In the genomic region with DNA sequence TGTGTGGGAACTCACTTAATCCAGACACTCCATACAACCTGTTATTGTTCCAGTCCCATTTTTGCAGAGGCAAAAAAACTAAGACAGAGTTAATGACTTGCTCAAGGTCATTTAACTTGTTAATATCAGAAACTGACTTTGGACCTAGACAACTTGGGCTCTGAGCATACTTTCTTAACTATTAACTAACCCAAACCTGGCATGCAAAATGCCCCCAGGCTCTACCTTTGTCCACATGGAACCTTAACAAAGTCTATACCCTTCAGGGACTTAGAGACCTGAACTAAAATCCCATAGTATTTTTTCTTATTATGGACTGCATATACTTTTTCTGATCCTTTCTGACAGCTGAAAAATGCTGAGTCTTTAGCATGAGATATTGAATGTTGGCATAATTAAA, we compare ENCODE assay signal across 24 mouse cellular contexts.
"Had no signal": no experiment of that assay in that cellular context is flagged by ENCODE, and none has a peak within 500 bp of the region (broad histone marks: within the 10 kb centered on the region; RNA-seq: fewer than 3 reads in every experiment).

No protein-coding gene starts in this region.

- H3K4me2 ChIP-seq: heart, embryonic 12.5 days; hindbrain, embryonic 12.5 days; hindbrain, embryonic 14.5 days; intestine, embryonic 15.5 days; limb, embryonic 12.5 days; liver, embryonic 13.5 days; liver, embryonic 15.5 days had no signal

- DNase-seq: gastrocnemius, adult 2 months; gastrocnemius, postnatal 10 days; gastrocnemius, postnatal 25 days; heart, adult 18-20 months; heart, postnatal 10 days; heart, postnatal 4 days; liver; liver, embryonic 13.5 days; liver, postnatal 0 days had no signal

- H3K27me3 ChIP-seq: liver, embryonic 15.5 days had no signal

- H3K4me3 ChIP-seq: gastrocnemius, adult 2 months; heart, embryonic 10.5 days; heart, embryonic 12.5 days; hindbrain, embryonic 10.5 days; hindbrain, embryonic 12.5 days; intestine, embryonic 15.5 days; layer of hippocampus, adult 2 months; left cerebral cortex, adult 2 months; limb, embryonic 10.5 days; limb, embryonic 12.5 days; liver, embryonic 13.5 days; liver, embryonic 15.5 days had no signal

- H3K9ac ChIP-seq: heart, embryonic 12.5 days; hindbrain, embryonic 12.5 days; hindbrain, embryonic 14.5 days; intestine, embryonic 15.5 days; limb, embryonic 12.5 days; liver, embryonic 13.5 days; liver, embryonic 15.5 days; liver, postnatal 0 days had no signal

- H3K36me3 ChIP-seq: heart, embryonic 10.5 days; heart, embryonic 12.5 days; hindbrain, embryonic 10.5 days; hindbrain, embryonic 12.5 days; intestine, embryonic 15.5 days; limb, embryonic 10.5 days; limb, embryonic 12.5 days; liver, embryonic 13.5 days; liver, embryonic 15.5 days had no signal

- ATAC-seq: forebrain, embryonic 16.5 days; hindbrain, embryonic 16.5 days; inflammation-experienced regulatory T-cells, adult 6 months; intestine, embryonic 15.5 days; intestine, postnatal 0 days; liver, postnatal 0 days had no signal

- H3K27ac ChIP-seq: gastrocnemius, adult 2 months; heart, embryonic 10.5 days; hindbrain, embryonic 10.5 days; hindbrain, embryonic 12.5 days; hindbrain, embryonic 14.5 days; intestine, embryonic 15.5 days; layer of hippocampus, adult 2 months; left cerebral cortex, adult 2 months; limb, embryonic 10.5 days; limb, embryonic 12.5 days; liver, embryonic 13.5 days; liver, embryonic 15.5 days had no signal

- H3K4me1 ChIP-seq: heart, embryonic 10.5 days; heart, embryonic 12.5 days; hindbrain, embryonic 12.5 days; intestine, embryonic 15.5 days; limb, embryonic 12.5 days; liver, embryonic 13.5 days; liver, embryonic 15.5 days had no signal

- H3K9me3 ChIP-seq: heart, embryonic 10.5 days; heart, embryonic 12.5 days; hindbrain, embryonic 10.5 days; hindbrain, embryonic 12.5 days; intestine, embryonic 15.5 days; limb, embryonic 10.5 days; limb, embryonic 12.5 days; liver, embryonic 13.5 days; liver, embryonic 15.5 days had no signal
